Mouse (Mus musculus): ENCODE results near the gene Cacng5. TPM values are rescaled to one million over a fixed set of nuclear protein-coding genes. Genes with fewer than 3 reads are reported as not detected.
A peak's percentile ranks its signal among the peaks of the same experiment; 100 is the strongest.

Cacng5 gene
- total RNA-seq, 4 experiments from 2014 or later = 14.4 to 17.0 (median 15.6) TPM

DNA sequence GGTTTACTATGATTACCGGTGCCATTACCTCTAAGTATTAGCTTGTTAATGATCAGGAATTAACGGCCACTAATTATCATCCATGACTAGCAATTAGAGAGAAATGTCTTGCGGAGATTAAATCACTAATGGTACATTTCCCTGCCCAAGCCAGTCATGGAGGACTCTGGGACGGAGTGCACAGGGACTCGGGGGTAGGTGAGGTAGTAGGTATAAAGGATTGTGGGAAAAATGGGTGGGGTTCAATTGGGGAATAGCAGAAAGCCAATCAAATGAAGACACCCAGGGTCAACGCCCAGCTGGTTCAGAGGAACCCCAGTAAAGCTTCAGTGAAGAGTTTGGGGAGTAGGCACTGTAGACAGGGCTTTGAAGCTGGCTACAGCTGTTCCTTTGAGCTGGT lies 27.5 kb downstream of the Cacng5 start:
- DNase-seq (ENCODE audit: low spot score in 2 of 2) = no peak

GRCm38 (mm10) chr11:107876840-107877239 lies 38.0 kb downstream of the Cacng5 start:
- no peak for DNase-seq (ENCODE audit: low spot score in 2 of 2)

GRCm38 (mm10) chr11:107875861-107876494 lies 38.9 kb downstream of the Cacng5 start:
- DNase-seq (ENCODE audit: low spot score in 2 of 2) = peak in 1 of 2 experiments; percentile 50

DNA sequence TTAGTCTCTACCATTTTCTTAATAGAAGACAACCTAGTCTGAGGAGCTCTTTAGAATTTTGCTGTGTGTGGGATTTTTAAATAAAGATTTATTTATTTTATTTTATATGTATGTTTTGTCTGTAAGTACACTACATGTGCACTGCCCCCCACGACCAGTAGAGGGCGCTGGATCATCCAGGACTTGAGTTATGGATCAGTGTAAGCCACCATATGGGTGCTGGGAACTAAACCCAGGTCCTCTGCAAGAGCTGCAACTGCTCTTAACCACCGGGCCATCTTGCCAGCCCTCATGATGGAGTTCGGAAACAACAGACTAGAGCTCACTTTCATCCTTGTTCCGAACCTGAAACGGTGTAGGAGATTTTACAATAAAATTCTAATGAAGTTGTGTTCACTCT lies 42.1 kb downstream of the Cacng5 start:
- no peak for DNase-seq (ENCODE audit: low spot score in 2 of 2)

GRCm38 (mm10) chr11:107867509-107867908 lies 47.3 kb downstream of the Cacng5 start:
- DNase-seq (ENCODE audit: low spot score in 2 of 2) = peak; percentile 25 to 81

GRCm38 (mm10) chr11:107865128-107865527 lies 49.7 kb downstream of the Cacng5 start:
- DNase-seq (ENCODE audit: low spot score in 2 of 2) = peak; percentile 45 to 75

- peak; percentile 36 to 52 for DNase-seq (ENCODE audit: low spot score in 2 of 2)
Measured at GRCm38 (mm10) chr11:107864024-107864423, 50.8 kb downstream of the Cacng5 start.

DNA sequence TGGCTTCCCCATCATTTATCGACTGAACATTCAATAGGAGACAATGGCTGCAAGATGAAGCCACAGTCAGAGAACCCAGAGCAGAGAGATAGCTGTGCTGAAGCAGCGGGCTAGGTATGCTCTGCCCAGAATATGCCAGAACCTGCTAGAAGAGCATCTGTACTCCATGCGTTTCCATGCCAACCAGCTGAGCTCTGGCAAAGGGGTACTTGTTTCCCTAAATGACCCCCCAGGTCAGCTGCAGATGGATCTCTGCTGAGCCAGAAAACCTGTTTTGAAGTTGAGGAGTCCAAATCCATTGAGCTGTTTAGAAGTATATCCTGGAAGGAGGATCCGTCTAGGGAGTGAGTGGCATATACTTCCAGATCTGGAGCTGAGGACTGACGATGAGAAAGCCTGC lies 53.1 kb downstream of the Cacng5 start:
- DNase-seq (ENCODE audit: low spot score in 2 of 2) = no peak

- DNase-seq (ENCODE audit: low spot score in 2 of 2) = no peak
Measured at GRCm38 (mm10) chr11:107859871-107860270, 55.0 kb downstream of the Cacng5 start.

DNA sequence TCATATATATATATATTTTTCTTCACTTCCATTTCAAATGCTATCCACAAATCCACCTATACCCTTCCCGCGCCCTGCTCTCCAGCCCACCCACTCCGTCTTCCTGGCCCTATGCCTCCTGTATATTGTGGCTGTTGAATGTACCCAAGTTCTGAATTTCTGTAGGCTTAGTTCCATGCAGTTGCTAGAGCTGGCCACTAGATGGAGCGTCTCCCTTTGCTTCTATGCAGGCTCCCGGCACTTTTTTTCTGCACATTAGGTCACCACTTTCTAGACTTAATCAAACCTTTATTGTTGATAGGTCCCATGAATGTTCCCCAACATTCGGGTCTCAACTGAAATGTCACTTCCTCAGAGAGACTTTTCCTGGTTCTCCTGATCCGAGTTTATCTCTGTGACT lies 55.6 kb downstream of the Cacng5 start:
- peak in 1 of 2 experiments; percentile 33 for DNase-seq (ENCODE audit: low spot score in 2 of 2)

GRCm38 (mm10) chr11:107853088-107853487 lies 61.8 kb downstream of the Cacng5 start:
- DNase-seq (ENCODE audit: low spot score in 2 of 2) = peak; percentile 31 to 57

GRCm38 (mm10) chr11:107849621-107850020 lies 65.2 kb downstream of the Cacng5 start:
- no peak for DNase-seq (ENCODE audit: low spot score in 2 of 2)

- no peak for DNase-seq (ENCODE audit: low spot score in 2 of 2)
Measured at GRCm38 (mm10) chr11:107844175-107844574, 70.7 kb downstream of the Cacng5 start.

- DNase-seq (ENCODE audit: low spot score in 2 of 2) = no peak
Measured at GRCm38 (mm10) chr11:107833351-107834040, 81.4 kb downstream of the Cacng5 start.

Other genes starting within 250 kb of the Cacng5 start
- gene Cacng1, start 198.5 kb downstream of the Cacng5 start, total RNA-seq (2022) = under 1 TPM in 3 of 4 experiments, not detected in 1; 0.30 to 0.59 (median 0.37) TPM
- gene Cacng4, start 120.5 kb downstream of the Cacng5 start, total RNA-seq (2022) = 10 to 100 TPM; 38.7 to 48.6 (median 46.1) TPM

Data from left cerebral cortex, adult 8-10 months (tissue).